Mouse (Mus musculus): Measurements from ENCODE around the gene Pm20d2.

The Pm20d2 gene

GRCm38 (mm10) chr4:33189735-33190036 lies at the start of gene Pm20d2:
Gene Pm20d2 (minus strand): TSS chr4:33189737.
- no peak for DNase-seq (ENCODE audit: low spot score in 2 of 2)

GRCm38 (mm10) chr4:33230881-33231280 lies 41.3 kb upstream of the Pm20d2 start:
- DNase-seq (ENCODE audit: low spot score in 2 of 2) = no peak

GRCm38 (mm10) chr4:33229639-33230038 lies 40.1 kb upstream of the Pm20d2 start:
- DNase-seq (ENCODE audit: low spot score in 2 of 2) = no peak

- DNase-seq (ENCODE audit: low spot score in 2 of 2) = no peak
Observed at GRCm38 (mm10) chr4:33227164-33227563, 37.6 kb upstream of the Pm20d2 start.

- DNase-seq (ENCODE audit: low spot score in 2 of 2) = no peak
Observed at GRCm38 (mm10) chr4:33224003-33224675, 34.6 kb upstream of the Pm20d2 start.

- DNase-seq (ENCODE audit: low spot score in 2 of 2) = no peak
Observed at GRCm38 (mm10) chr4:33221847-33222246, 32.3 kb upstream of the Pm20d2 start.

GRCm38 (mm10) chr4:33208881-33209841 lies 19.6 kb upstream of the Pm20d2 start, which contains the start of gene Srsf12:
Gene Srsf12 (plus strand): TSS chr4:33208991.
- peak; percentile 55 to 63 for DNase-seq (ENCODE audit: low spot score in 2 of 2)

GRCm38 (mm10) chr4:33207551-33207950 lies 18.0 kb upstream of the Pm20d2 start:
- DNase-seq (ENCODE audit: low spot score in 2 of 2) = no peak

- DNase-seq (ENCODE audit: low spot score in 2 of 2) = peak in 1 of 2 experiments; percentile 63
Observed at GRCm38 (mm10) chr4:33204682-33205081, 15.1 kb upstream of the Pm20d2 start.

- DNase-seq (ENCODE audit: low spot score in 2 of 2) = no peak
Observed at GRCm38 (mm10) chr4:33198117-33198516, 8.6 kb upstream of the Pm20d2 start.

- DNase-seq (ENCODE audit: low spot score in 2 of 2) = peak; percentile 93 to 94
Observed at GRCm38 (mm10) chr4:33188781-33189734, 479 bp downstream of the Pm20d2 start.

GRCm38 (mm10) chr4:33188164-33188563 lies 1.4 kb downstream of the Pm20d2 start:
- DNase-seq (ENCODE audit: low spot score in 2 of 2) = peak; percentile 57 to 59

- DNase-seq (ENCODE audit: low spot score in 2 of 2) = peak in 1 of 2 experiments; percentile 11
Observed at GRCm38 (mm10) chr4:33183477-33183876, 6.1 kb downstream of the Pm20d2 start.

- DNase-seq (ENCODE audit: low spot score in 2 of 2) = no peak
Observed at GRCm38 (mm10) chr4:33152087-33153038, 37.2 kb downstream of the Pm20d2 start.

- DNase-seq (ENCODE audit: low spot score in 2 of 2) = no peak
Observed at GRCm38 (mm10) chr4:33149150-33149549, 40.4 kb downstream of the Pm20d2 start.

GRCm38 (mm10) chr4:33147825-33148224 lies 41.7 kb downstream of the Pm20d2 start:
- peak; percentile 30 to 44 for DNase-seq (ENCODE audit: low spot score in 2 of 2)

GRCm38 (mm10) chr4:33146679-33147291 lies 42.8 kb downstream of the Pm20d2 start:
- DNase-seq (ENCODE audit: low spot score in 2 of 2) = no peak

- no peak for DNase-seq (ENCODE audit: low spot score in 2 of 2)
Observed at GRCm38 (mm10) chr4:33132221-33132620, 57.3 kb downstream of the Pm20d2 start, which contains the start of gene Gabrr1. Gene Gabrr1 (plus strand): TSS chr4:33132521.

GRCm38 (mm10) chr4:33125409-33126084 lies 64.0 kb downstream of the Pm20d2 start:
- DNase-seq (ENCODE audit: low spot score in 2 of 2) = peak; percentile 50 to 56
